ENCODE assay signal across 16 mouse cellular contexts in the genomic region with DNA sequence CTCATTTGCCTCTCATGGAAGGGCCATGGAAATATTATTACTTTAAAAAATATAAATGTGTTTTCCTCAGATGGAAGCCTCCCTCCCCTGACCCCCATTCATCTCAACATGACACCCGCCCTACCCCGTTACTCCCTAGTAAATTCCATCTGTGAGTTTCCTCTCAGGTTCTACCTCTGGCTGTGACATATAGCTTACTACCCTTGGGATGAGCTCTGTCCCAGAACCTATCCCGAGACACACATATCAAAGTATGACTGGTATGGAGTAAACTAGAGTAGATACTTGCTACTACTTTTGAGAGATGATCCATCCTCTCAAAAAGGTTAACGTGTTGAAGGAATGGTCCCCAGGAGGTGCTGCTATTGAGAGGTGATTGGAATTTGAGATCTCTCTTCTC.
"Had no signal": no experiment of that assay in that cellular context is flagged by ENCODE, and none has a peak within 500 bp of the region (broad histone marks: within the 10 kb centered on the region; RNA-seq: fewer than 3 reads in every experiment).

No protein-coding gene starts in this region.

- H3K9ac ChIP-seq: neural tube, embryonic 13.5 days; neural tube, embryonic 15.5 days; stomach, embryonic 15.5 days had no signal

- DNase-seq: retina, postnatal 1 day; right cerebral cortex, adult 18-20 months; right cerebral cortex, postnatal 14 days; right cerebral cortex, postnatal 25 days; right cerebral cortex, postnatal 4 days; spleen, adult 18-20 months; thymus, adult 18-20 months; thymus, adult 2 months; thymus, postnatal 14 days; thymus, postnatal 25 days; thymus, postnatal 36 days; thymus, postnatal 4 days had no signal

- H3K27me3 ChIP-seq: neural tube, embryonic 13.5 days; neural tube, embryonic 15.5 days; stomach, embryonic 15.5 days had no signal

- H3K27ac ChIP-seq: neural tube, embryonic 13.5 days; neural tube, embryonic 15.5 days; stomach, embryonic 15.5 days; stomach, postnatal 0 days had no signal

- H3K36me3 ChIP-seq: neural tube, embryonic 13.5 days; neural tube, embryonic 15.5 days; stomach, embryonic 15.5 days had no signal

- H3K4me1 ChIP-seq: neural tube, embryonic 13.5 days; neural tube, embryonic 15.5 days; stomach, embryonic 15.5 days had no signal

- H3K4me2 ChIP-seq: neural tube, embryonic 13.5 days; neural tube, embryonic 15.5 days; stomach, embryonic 15.5 days had no signal

- H3K4me3 ChIP-seq: neural tube, embryonic 13.5 days; neural tube, embryonic 15.5 days; stomach, embryonic 15.5 days had no signal

- H3K9me3 ChIP-seq: neural tube, embryonic 13.5 days; neural tube, embryonic 15.5 days; stomach, embryonic 15.5 days had no signal
